Mouse (Mus musculus): ENCODE data around the gene Ipo11.

The Ipo11 gene

GRCm38 (mm10) chr13:106819749-106820148 lies 117.0 kb downstream of the Ipo11 start:
- no peak for DNase-seq (ENCODE audit: low read depth, low spot score)

- no peak for DNase-seq (ENCODE audit: low read depth, low spot score)
Measured at GRCm38 (mm10) chr13:106817066-106817465, 119.7 kb downstream of the Ipo11 start.

DNA sequence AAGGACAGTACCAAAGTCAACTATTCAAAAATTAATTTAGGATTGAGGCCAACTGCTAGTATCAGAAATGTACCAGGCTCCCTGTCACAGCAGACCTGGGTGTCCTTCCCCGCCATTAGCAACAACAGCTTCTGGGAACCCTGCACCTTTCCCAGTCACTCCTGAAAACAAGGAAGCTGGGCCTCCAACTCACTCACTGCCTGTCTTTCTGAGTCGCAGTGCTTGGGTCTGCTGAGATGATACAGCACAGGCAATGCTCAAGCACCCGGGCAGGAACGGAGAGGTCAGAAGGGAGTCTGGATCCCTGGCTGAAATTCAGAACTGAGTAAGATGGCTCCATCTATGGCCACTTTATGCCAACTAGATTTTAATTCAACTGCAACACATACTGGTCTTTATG lies 123.2 kb downstream of the Ipo11 start:
- DNase-seq (ENCODE audit: low read depth, low spot score): no peak

GRCm38 (mm10) chr13:106813087-106813486 lies 123.7 kb downstream of the Ipo11 start:
- no peak for DNase-seq (ENCODE audit: low read depth, low spot score)

GRCm38 (mm10) chr13:106810156-106810555 lies 126.6 kb downstream of the Ipo11 start:
- DNase-seq (ENCODE audit: low read depth, low spot score): no peak

GRCm38 (mm10) chr13:106808821-106809220 lies 127.9 kb downstream of the Ipo11 start:
- DNase-seq (ENCODE audit: low read depth, low spot score): no peak

DNA sequence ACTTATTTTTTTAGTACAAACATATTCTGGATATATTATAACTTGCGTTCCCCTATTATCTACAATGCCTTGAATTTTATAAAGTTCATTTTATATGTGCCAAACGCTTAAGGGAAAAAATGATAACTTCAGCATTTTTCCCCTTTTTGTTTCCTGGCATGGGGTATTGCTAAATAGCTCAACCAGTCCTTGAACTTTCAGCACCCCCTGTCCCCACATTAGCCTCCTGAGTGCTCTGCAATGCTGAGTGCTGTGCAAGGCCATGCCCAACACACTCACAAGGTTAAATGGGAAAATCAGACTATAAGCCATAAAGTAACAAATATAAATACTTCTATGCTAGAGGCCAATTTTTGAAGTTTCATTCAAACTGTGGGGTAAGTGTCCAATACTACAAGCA lies 128.4 kb downstream of the Ipo11 start:
- DNase-seq (ENCODE audit: low read depth, low spot score): no peak

DNA sequence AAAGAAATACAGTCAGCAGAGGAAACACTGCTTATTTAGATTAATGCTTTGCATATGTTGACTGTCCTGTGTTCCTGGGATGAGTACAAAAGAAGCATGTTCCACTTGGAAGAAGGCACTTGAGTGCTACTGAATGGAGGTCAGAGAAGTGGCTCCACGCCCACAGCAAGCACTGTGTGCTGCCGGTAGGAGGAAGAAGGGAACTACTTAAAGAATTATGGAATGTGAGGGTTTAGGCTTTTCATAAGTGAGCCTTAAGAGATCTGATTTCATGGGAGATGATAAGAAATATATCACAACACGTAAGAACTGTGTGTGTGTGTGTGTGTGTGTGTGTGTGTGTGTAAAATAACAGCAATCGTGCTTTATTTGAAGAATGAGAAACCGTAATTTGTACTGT lies 129.5 kb downstream of the Ipo11 start:
- DNase-seq (ENCODE audit: low read depth, low spot score): no peak

DNA sequence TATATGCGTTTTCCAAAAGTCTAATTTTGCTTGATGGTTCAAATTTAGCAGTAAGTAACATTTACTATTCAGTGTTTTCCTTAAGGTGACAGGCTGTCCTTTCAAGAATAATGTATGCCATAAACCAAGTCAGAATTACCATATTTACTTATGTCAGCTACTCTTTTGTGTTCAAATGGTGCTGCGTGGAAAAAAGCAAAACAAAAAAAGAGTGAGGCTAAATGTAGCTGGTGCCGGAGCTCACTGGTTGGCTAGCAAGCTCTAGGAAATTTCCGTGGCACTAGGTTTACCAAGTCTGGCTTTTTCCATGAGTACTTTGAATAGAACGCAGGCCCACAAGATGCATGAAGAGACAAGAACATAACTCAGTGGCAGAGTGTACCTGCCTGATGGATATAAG lies 131.6 kb downstream of the Ipo11 start:
- no peak for DNase-seq (ENCODE audit: low read depth, low spot score)

- DNase-seq (ENCODE audit: low read depth, low spot score): no peak
Measured at GRCm38 (mm10) chr13:106798026-106798425, 138.7 kb downstream of the Ipo11 start.

DNA sequence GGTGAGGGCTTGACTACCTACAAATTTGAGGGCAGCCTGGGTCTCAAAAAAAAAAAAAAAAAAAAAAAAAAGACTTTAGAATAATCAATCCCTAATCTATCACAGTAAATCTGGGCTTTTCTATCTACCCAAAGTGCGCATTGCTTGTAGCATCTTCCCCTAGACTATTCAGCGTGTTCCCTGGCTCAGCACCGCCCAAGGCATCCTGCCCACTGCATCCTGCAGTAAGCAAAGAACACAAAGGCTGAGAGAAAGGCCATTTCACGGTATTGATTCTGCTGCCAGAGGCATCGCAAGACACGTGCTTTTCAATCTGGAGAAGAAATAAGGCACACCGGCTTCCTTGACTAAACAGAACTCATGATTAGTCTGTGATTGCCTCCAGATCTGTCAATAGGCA lies 147.9 kb downstream of the Ipo11 start:
- DNase-seq (ENCODE audit: low read depth, low spot score): no peak

- DNase-seq (ENCODE audit: low read depth, low spot score): no peak
Measured at GRCm38 (mm10) chr13:106768807-106769206, 168.0 kb downstream of the Ipo11 start.

DNA sequence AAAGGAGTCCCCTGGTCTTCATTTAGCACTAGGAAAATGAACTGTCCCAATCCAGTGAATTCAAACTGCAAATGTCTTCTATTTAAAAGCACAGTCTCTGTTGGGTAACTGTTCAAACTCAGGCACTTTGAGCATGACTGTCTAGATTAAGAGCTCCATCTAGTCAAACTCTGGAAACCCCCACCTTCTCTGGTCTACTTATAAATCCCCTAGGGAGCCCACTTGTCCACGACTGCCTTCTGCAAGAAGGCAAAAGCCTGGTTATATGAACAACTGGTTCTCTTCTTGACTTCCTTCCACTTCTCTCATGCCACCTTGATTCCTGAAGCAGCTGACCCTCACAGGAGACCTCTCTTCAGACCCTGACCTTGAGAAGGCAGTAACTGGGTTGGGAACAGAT lies 174.1 kb downstream of the Ipo11 start:
- no peak for DNase-seq (ENCODE audit: low read depth, low spot score)

- no peak for DNase-seq (ENCODE audit: low read depth, low spot score)
Measured at GRCm38 (mm10) chr13:106761661-106762060, 175.1 kb downstream of the Ipo11 start.

DNA sequence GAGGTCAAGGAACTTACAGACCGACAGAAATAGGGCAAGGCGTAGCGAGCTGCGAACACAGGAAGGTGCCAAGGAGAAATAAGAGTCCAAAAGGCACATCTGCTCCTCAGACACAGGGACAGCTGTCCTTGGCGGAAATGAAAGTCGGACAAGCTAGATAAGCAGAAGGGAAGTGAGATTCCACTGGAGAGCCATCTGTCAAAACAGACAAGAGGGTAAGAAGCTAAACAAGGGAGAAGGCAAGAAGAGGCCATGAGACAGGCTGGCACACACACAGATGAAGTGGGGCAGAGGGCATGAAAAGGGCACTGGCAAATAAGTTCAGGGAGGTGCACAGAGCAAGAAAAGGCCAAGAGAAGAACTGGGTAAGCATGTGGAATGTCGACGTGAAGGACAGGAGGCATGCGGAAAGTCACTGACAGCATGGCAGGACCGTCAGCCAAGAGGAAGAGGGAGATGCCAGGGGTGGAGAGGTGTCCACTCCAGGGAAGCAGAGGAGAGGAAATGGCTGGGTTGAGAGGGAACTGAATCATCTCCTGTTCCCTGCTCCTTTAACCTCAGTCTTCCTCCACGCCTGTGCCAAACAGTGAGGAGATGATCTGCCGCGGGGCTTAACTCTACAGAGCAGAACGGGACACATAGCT lies 176.4 kb downstream of the Ipo11 start:
- DNase-seq (ENCODE audit: low read depth, low spot score): no peak

GRCm38 (mm10) chr13:106755892-106756291 lies 180.9 kb downstream of the Ipo11 start:
- no peak for DNase-seq (ENCODE audit: low read depth, low spot score)

- no peak for DNase-seq (ENCODE audit: low read depth, low spot score)
Measured at GRCm38 (mm10) chr13:106754216-106754615, 182.5 kb downstream of the Ipo11 start.

- DNase-seq (ENCODE audit: low read depth, low spot score): no peak
Measured at GRCm38 (mm10) chr13:106751951-106752350, 184.8 kb downstream of the Ipo11 start.

DNA sequence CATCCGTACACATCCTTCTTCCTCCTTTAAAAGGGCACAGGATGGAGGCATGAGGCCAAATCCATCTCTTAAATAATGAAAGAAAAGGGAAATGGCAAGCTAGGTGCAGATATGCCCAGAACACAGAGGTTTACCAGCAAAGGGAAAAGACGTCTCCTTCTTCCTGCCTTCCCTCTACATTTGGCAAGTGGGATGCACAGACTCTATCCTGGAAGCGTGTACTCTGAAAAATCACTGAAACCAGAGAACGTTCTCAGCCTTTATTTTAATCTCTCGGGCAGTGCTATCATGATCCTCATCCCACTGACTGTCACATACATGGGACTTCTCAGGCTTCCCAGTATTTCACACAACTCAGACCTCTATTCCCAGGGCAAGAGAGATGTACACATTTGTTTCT lies 189.9 kb downstream of the Ipo11 start:
- DNase-seq (ENCODE audit: low read depth, low spot score): no peak

GRCm38 (mm10) chr13:106745201-106745600 lies 191.6 kb downstream of the Ipo11 start:
- DNase-seq (ENCODE audit: low read depth, low spot score): no peak
